Mouse (Mus musculus) testis, postnatal 14 days (tissue): ENCODE data around the gene Exoc3.

Experiments
- DNase-seq: peaks from one replicate; pipeline ENCODE4 v3.0.0; 2021; ENCODE audit warnings: low spot score

Exoc3 gene

GRCm38 (mm10) chr13:74208317-74208985, at the start of gene Exoc3:
TSS of gene Exoc3 (minus strand) at chr13:74208732.
- peak; percentile 89 for DNase-seq

GRCm38 (mm10) chr13:74246494-74246893, 38.0 kb upstream of the Exoc3 start:
- no peak for DNase-seq

- no peak for DNase-seq
Measured at GRCm38 (mm10) chr13:74245899-74246231, 37.3 kb upstream of the Exoc3 start.

GRCm38 (mm10) chr13:74245214-74245898, 36.8 kb upstream of the Exoc3 start:
- peak; percentile 79 for DNase-seq

GRCm38 (mm10) chr13:74237574-74237973, 29.0 kb upstream of the Exoc3 start:
- DNase-seq: no peak

GRCm38 (mm10) chr13:74220659-74221058, 12.1 kb upstream of the Exoc3 start:
- no peak for DNase-seq

- no peak for DNase-seq
Measured at GRCm38 (mm10) chr13:74218441-74218840, 9.9 kb upstream of the Exoc3 start.

GRCm38 (mm10) chr13:74208986-74209345, 434 bp upstream of the Exoc3 start:
- no peak for DNase-seq

- no peak for DNase-seq
Measured at GRCm38 (mm10) chr13:74196451-74196850, 12.1 kb downstream of the Exoc3 start.

GRCm38 (mm10) chr13:74192613-74193012, 15.9 kb downstream of the Exoc3 start:
- no peak for DNase-seq

- DNase-seq: no peak
Measured at GRCm38 (mm10) chr13:74183011-74183695, 25.4 kb downstream of the Exoc3 start.

- no peak for DNase-seq
Measured at GRCm38 (mm10) chr13:74172036-74172435, 36.5 kb downstream of the Exoc3 start.

GRCm38 (mm10) chr13:74169446-74170164, 38.9 kb downstream of the Exoc3 start:
- DNase-seq: no peak

- no peak for DNase-seq
Measured at GRCm38 (mm10) chr13:74167492-74167891, 41.0 kb downstream of the Exoc3 start.

- no peak for DNase-seq
Measured at GRCm38 (mm10) chr13:74167057-74167413, 41.5 kb downstream of the Exoc3 start.

GRCm38 (mm10) chr13:74166348-74167056, 42.0 kb downstream of the Exoc3 start:
- DNase-seq: peak; percentile 26

GRCm38 (mm10) chr13:74147327-74147726, 61.2 kb downstream of the Exoc3 start:
- DNase-seq: no peak

GRCm38 (mm10) chr13:74145983-74146622, 62.4 kb downstream of the Exoc3 start:
- DNase-seq: no peak

- no peak for DNase-seq
Measured at GRCm38 (mm10) chr13:74144120-74144884, 64.2 kb downstream of the Exoc3 start.

- no peak for DNase-seq
Measured at GRCm38 (mm10) chr13:74143282-74143681, 65.2 kb downstream of the Exoc3 start.

GRCm38 (mm10) chr13:74140793-74141192, 67.7 kb downstream of the Exoc3 start:
- no peak for DNase-seq
